Mouse (Mus musculus) forebrain, embryonic 16.5 days (tissue): ENCODE data around the gene Zbtb2. TPM values are rescaled to one million over a fixed set of nuclear protein-coding genes. Genes with fewer than 3 reads are reported as not detected.

Source experiments
- ATAC-seq: fragments of 200-750 bp; cut with Nextera tagmentation; 2 replicates; pipeline ENCODE4 v1.8.0; 2017; ENCODE audit warnings: mild to moderate bottlenecking, moderate library complexity
- H3K27ac ChIP-seq: fragments of 300-500 bp; sonication (generic); 2 replicates; pipeline ENCODE4 v1.5.1; 2014; ENCODE audit warnings: low read length, control low read depth
- H3K27me3 ChIP-seq: fragments of 300-500 bp; sonication (generic); replicated peaks from 2 replicates; pipeline ENCODE4 v1.6.1; 2014; ENCODE audit warnings: low read length; ENCODE audit not compliant: control insufficient read depth, insufficient read depth
- H3K36me3 ChIP-seq: fragments of 300-500 bp; sonication (generic); 2 replicates; pipeline ENCODE4 v1.6.1; 2014; ENCODE audit not compliant: control insufficient read depth, insufficient read depth
- H3K4me1 ChIP-seq: fragments of 300-500 bp; sonication (generic); replicated peaks from 2 replicates; pipeline ENCODE4 v1.6.1; 2014; ENCODE audit warnings: low read length; ENCODE audit not compliant: control insufficient read depth, insufficient read depth
- H3K4me2 ChIP-seq: fragments of 300-500 bp; sonication (generic); 2 replicates; pipeline ENCODE4 v1.6.1; 2014; ENCODE audit warnings: mild to moderate bottlenecking, low read length, control low read depth
- H3K4me3 ChIP-seq: fragments of 300-500 bp; sonication (generic); replicated peaks from 2 replicates; pipeline ENCODE4 v1.5.1; 2014; ENCODE audit warnings: mild to moderate bottlenecking, low read length, control low read depth
- H3K9ac ChIP-seq: fragments of 300-500 bp; sonication (generic); replicated peaks from 2 replicates; pipeline ENCODE4 v1.6.1; 2014; ENCODE audit warnings: low read depth, low read length, control low read depth
- H3K9me3 ChIP-seq: fragments of 300-500 bp; sonication (generic); 2 replicates; pipeline ENCODE4 v1.6.1; 2016; ENCODE audit warnings: low read length; ENCODE audit not compliant: control insufficient read depth
- WGBS: fragments of 180-500 bp; shearing (Covaris S2); extraction: QIAGEN DNeasy Blood & Tissue Kit; methylation state at CpG from one replicate; pipeline ENCODE4 v1.1.7; 2014; 5-methylcytosine and 5-hydroxymethylcytosine counted together
- polyA plus RNA-seq: library from polyadenylated mRNA; unstranded; fragments of >200 nt; fragmentation: Nextera tagmentation; extraction: Ambion mirVana; gene quantifications from 2 replicates; pipeline ENCODE4 v1.2.1, GENCODE M21; 2015

Zbtb2 gene
- polyA plus RNA-seq, 1 experiment from 2014 or later, result 17.9 TPM

- Histone ChIP-seq H3K27me3 (no peaks in the 10 kb centered on the region), H3K27ac (no peak overlapping the region), H3K9ac (no peak overlapping the region), H3K9me3 (no peaks in the 10 kb centered on the region), H3K4me3 (no peak overlapping the region), H3K4me1 (no peaks in the 10 kb centered on the region), H3K4me2 (no peak overlapping the region), H3K36me3 (no peaks in the 10 kb centered on the region)
- 95% methylated on average over 38 of the region's 38 CpGs for WGBS
- no peak for ATAC-seq
Measured at GRCm38 (mm10) chr10:4354371-4355260, 33.3 kb downstream of the Zbtb2 start.

- Histone ChIP-seq H3K4me2 (no peak overlapping the region), H3K27ac (no peak overlapping the region), H3K4me3 (no peak overlapping the region), H3K36me3 (no peaks in the 10 kb centered on the region), H3K9ac (no peak overlapping the region), H3K4me1 (peaks cover 5% of the 10 kb centered on the region), H3K9me3 (no peaks in the 10 kb centered on the region), H3K27me3 (no peaks in the 10 kb centered on the region)
- ATAC-seq, result peak; percentile 9; the same call in 1 of the 2 replicates
- WGBS, result 97% methylated on average over 14 of the region's 14 CpGs
Measured at GRCm38 (mm10) chr10:4347591-4347990, 40.3 kb downstream of the Zbtb2 start.

GRCm38 (mm10) chr10:4347136-4347492, 40.8 kb downstream of the Zbtb2 start:
- Histone ChIP-seq H3K4me1 (peaks cover 5% of the 10 kb centered on the region), H3K36me3 (no peaks in the 10 kb centered on the region), H3K4me2 (peak overlapping the region; percentile 49), H3K27ac (no peak overlapping the region), H3K4me3 (no peak overlapping the region), H3K9ac (no peak overlapping the region), H3K9me3 (no peaks in the 10 kb centered on the region), H3K27me3 (no peaks in the 10 kb centered on the region)
- WGBS, result 75% methylated on average over 4 of the region's 4 CpGs
- peak; percentile 57; the same call in 1 of the 2 replicates for ATAC-seq

- Histone ChIP-seq H3K4me1 (peaks cover 5% of the 10 kb centered on the region), H3K4me2 (peak overlapping the region; percentile 49), H3K36me3 (no peaks in the 10 kb centered on the region), H3K27me3 (no peaks in the 10 kb centered on the region), H3K4me3 (peak overlapping the region; percentile 23), H3K9ac (no peak overlapping the region), H3K27ac (no peak overlapping the region), H3K9me3 (no peaks in the 10 kb centered on the region)
- WGBS, result 4% methylated on average over 28 of the region's 28 CpGs
- ATAC-seq, result peak; percentile 90
Measured at GRCm38 (mm10) chr10:4346489-4347135, 41.3 kb downstream of the Zbtb2 start.

GRCm38 (mm10) chr10:4341430-4341829, 46.5 kb downstream of the Zbtb2 start:
- H3K9ac ChIP-seq, result no peak overlapping the region
- no peak overlapping the region for H3K4me3 ChIP-seq
- no peak overlapping the region for H3K27ac ChIP-seq
- 16% methylated on average over 2 of the region's 2 CpGs for WGBS
- no peak overlapping the region for H3K4me2 ChIP-seq
- no peaks in the 10 kb centered on the region for H3K27me3 ChIP-seq
- H3K36me3 ChIP-seq, result no peaks in the 10 kb centered on the region
- H3K4me1 ChIP-seq, result 0 out of 2 replicates have a peak, but pooled peaks cover 2% of the 10 kb centered on the region
- 0 out of 2 replicates have a peak, but pooled peaks have one; percentile 38 for ATAC-seq
- no peaks in the 10 kb centered on the region for H3K9me3 ChIP-seq

DNA sequence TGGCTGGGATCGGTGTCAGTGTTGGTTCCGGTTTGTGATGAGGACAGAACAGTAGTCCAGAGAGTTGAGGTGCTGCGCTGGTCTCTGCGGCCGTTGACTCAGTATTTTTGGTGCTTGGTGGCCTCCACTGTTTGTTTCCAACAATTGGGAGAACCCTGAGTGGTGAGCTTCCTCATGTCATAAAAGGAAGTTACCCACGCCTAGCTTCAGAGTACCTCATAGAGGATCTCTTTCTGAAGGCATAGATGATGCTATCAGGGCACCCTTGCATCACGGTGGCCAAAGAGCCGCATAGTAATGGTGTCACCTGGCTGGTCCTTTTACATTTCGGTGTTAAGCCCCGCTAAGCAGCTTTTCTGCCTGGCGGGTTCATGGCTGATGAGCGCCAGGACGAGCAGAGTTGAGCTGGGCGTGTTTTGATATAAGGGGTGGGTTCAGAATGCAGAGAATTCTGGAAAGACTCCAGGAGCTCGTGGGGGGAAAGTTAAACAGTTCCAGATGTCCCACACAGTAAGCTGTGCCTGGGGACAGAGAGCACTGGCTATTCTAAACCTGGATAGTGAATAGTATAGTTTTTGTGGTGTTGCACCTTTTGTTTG, 48.9 kb downstream of the Zbtb2 start:
- Histone ChIP-seq H3K4me2 (no peak overlapping the region), H3K4me3 (no peak overlapping the region), H3K27me3 (no peaks in the 10 kb centered on the region; the same call in 1 of the 2 replicates), H3K4me1 (peaks cover 8% of the 10 kb centered on the region), H3K9ac (no peak overlapping the region), H3K9me3 (no peaks in the 10 kb centered on the region), H3K36me3 (no peaks in the 10 kb centered on the region), H3K27ac (no peak overlapping the region)
- ATAC-seq, result no peak
- WGBS, result 50% methylated on average over 15 of the region's 15 CpGs

- Histone ChIP-seq H3K9me3 (no peaks in the 10 kb centered on the region), H3K27ac (no peak overlapping the region), H3K4me1 (peaks cover 9% of the 10 kb centered on the region), H3K27me3 (no peaks in the 10 kb centered on the region; the same call in 1 of the 2 replicates), H3K36me3 (no peaks in the 10 kb centered on the region), H3K4me3 (peak overlapping the region; percentile 37), H3K9ac (peak overlapping the region; percentile 23; the same call in 1 of the 2 replicates), H3K4me2 (peak overlapping the region; percentile 54)
- ATAC-seq, result peak; percentile 76
- whole genome bisulfite sequencing, result 6% methylated on average over 27 of the region's 27 CpGs
Measured at GRCm38 (mm10) chr10:4334039-4334683, 53.7 kb downstream of the Zbtb2 start.

DNA sequence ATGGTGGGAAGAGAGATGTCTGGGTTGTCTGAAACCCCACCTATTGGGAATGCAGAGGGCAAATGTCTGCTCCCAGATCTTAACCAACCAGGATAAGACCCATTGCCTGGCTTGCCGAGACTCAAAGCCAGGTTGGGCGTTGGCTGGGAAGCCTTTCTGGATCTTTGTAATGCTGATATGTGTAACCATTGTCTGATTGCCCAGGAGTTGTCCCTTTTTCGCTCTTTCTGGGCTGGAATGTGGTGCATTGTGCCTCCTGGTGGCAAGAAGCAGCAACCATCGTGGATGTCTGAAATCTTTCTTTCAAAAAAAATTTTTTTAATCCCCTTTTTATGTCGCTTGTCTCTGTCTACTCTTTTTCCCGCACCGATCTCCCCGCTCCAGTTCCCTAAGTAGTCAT, 54.6 kb downstream of the Zbtb2 start:
- Histone ChIP-seq H3K27me3 (no peaks in the 10 kb centered on the region; the same call in 1 of the 2 replicates), H3K27ac (no peak overlapping the region), H3K4me1 (peaks cover 7% of the 10 kb centered on the region), H3K9me3 (no peaks in the 10 kb centered on the region), H3K36me3 (no peaks in the 10 kb centered on the region), H3K9ac (no peak overlapping the region), H3K4me3 (no peak overlapping the region), H3K4me2 (peak overlapping the region; percentile 54; the same call in 1 of the 2 replicates)
- WGBS, result 5% methylated on average over 8 of the region's 8 CpGs
- peak; percentile 55; the same call in 1 of the 2 replicates for ATAC-seq
